Mouse (Mus musculus): Measurements from ENCODE around the gene Kcnj10.

- TF ChIP-seq POLR2A (IDR thresholded peaks at IDR 0.05; ENCODE audit: extremely low read depth, insufficient read depth, low read length) (no peak), CTCF (IDR thresholded peaks at IDR 0.05; ENCODE audit: low read depth, low read length) (no peak)
These were observed 12.5 kb upstream of the Kcnj10 start for GRCm38 (mm10) chr1:172328461-172328860.
